Mouse (Mus musculus) CH12.LX (cell line): Measurements from ENCODE around the gene Slc52a3. TPM values are rescaled to one million over a fixed set of nuclear protein-coding genes. Genes with fewer than 3 reads are reported as not detected.

Experiments used
- DNase-seq: peaks from one replicate; pipeline ENCODE4 v3.0.0-alpha.2; 2013; ENCODE audit errors: extremely low read depth
- H3K27ac ChIP-seq: 2 replicates; pipeline ENCODE4 v1.5.1; 2012; ENCODE audit warnings: low read depth, mild to moderate bottlenecking, control low read depth, moderate library complexity; ENCODE audit not compliant: insufficient read depth
- H3K27me3 ChIP-seq: replicated peaks from 2 replicates; pipeline ENCODE3; 2012; ENCODE audit warnings: inconsistent platforms
- H3K36me3 ChIP-seq, 2 experiments: replicated peaks in 1 of 2; 2 replicates each; pipeline versions ENCODE3 to v1.6.1; 2012; ENCODE audit warnings: inconsistent platforms in 1 of 2, low read length in 1 of 2, mild to moderate bottlenecking in 1 of 2, mixed read lengths in 1 of 2, moderate library complexity in 1 of 2; ENCODE audit not compliant: control insufficient read depth in 1 of 2, insufficient read depth in 1 of 2
- H3K4me1 ChIP-seq, 2 experiments: 2 replicates each; pipeline ENCODE4 v1.6.1; 2012; ENCODE audit warnings: inconsistent platforms in 1 of 2, moderate library complexity in 1 of 2; ENCODE audit not compliant: insufficient read depth in 2 of 2, control insufficient read depth in 1 of 2
- H3K4me2 ChIP-seq: 2 replicates; pipeline ENCODE4 v1.6.1; 2012; ENCODE audit warnings: low read depth, mild to moderate bottlenecking, control low read depth; ENCODE audit not compliant: poor library complexity, insufficient read depth, severe bottlenecking
- H3K4me3 ChIP-seq, 3 experiments: fragments of 150-350 bp in 1 of 3; sonication (generic) in 1 of 3; replicated peaks in 1 of 3; 2 replicates each; pipeline versions ENCODE3 to v1.5.1; 2011 to 2012; ENCODE audit warnings: low read depth in 2 of 3, low read length in 2 of 3, mild to moderate bottlenecking in 2 of 3, moderate library complexity in 2 of 3, control low read depth in 1 of 3, improper control_type of control experiment in 1 of 3, inconsistent platforms in 1 of 3, mixed read lengths in 1 of 3; ENCODE audit not compliant: poor library complexity in 1 of 3
- H3K79me2 ChIP-seq: replicated peaks from 2 replicates; pipeline ENCODE4 v1.6.1; 2012; ENCODE audit warnings: mild to moderate bottlenecking, moderate library complexity; ENCODE audit not compliant: control insufficient read depth, poor library complexity, insufficient read depth, severe bottlenecking; ENCODE audit errors: extremely low read depth
- H3K9ac ChIP-seq: 2 replicates; pipeline ENCODE4 v1.6.1; 2012; ENCODE audit warnings: low read depth, mild to moderate bottlenecking, control low read depth, moderate library complexity; ENCODE audit not compliant: insufficient read depth
- H3K9me3 ChIP-seq: replicated peaks from 2 replicates; pipeline ENCODE3; 2012; ENCODE audit warnings: low read length, inconsistent platforms, mixed read lengths
- BHLHE40 ChIP-seq: IDR thresholded peaks from 2 replicates; pipeline ENCODE4 v1.6.1; 2011; ENCODE audit warnings: mild to moderate bottlenecking, low read depth, low read length, improper control_type of control experiment
- CHD1 ChIP-seq: IDR thresholded peaks from 2 replicates; pipeline ENCODE4 v1.6.1; 2012; ENCODE audit warnings: low read depth, low read length, improper control_type of control experiment, inconsistent platforms
- E2F4 ChIP-seq: IDR thresholded peaks from 2 replicates; pipeline ENCODE4 v1.6.1; 2011; ENCODE audit warnings: low read depth, low read length, improper control_type of control experiment; ENCODE audit not compliant: insufficient replicate concordance
- ELF1 ChIP-seq: IDR thresholded peaks from 2 replicates; pipeline ENCODE4 v1.6.1; 2014; ENCODE audit warnings: low read depth, mild to moderate bottlenecking, inconsistent platforms, low read length, improper control_type of control experiment
- EP300 ChIP-seq: IDR thresholded peaks from 2 replicates; pipeline ENCODE4 v1.6.1; 2011; ENCODE audit warnings: low read length, improper control_type of control experiment
- GABPA ChIP-seq: IDR thresholded peaks from 2 replicates; pipeline ENCODE4 v1.6.1; 2012; ENCODE audit warnings: low read depth, low read length, improper control_type of control experiment, inconsistent platforms; ENCODE audit not compliant: insufficient replicate concordance
- HCFC1 ChIP-seq: IDR thresholded peaks from 2 replicates; pipeline ENCODE4 v1.6.1; 2012; ENCODE audit warnings: low read depth, mild to moderate bottlenecking, inconsistent platforms, low read length, improper control_type of control experiment
- IRF4 ChIP-seq: IDR thresholded peaks from 2 replicates; pipeline ENCODE4 v1.6.1; 2014; ENCODE audit warnings: low read depth, mild to moderate bottlenecking, inconsistent platforms, low read length, improper control_type of control experiment
- JUN ChIP-seq: IDR thresholded peaks from 2 replicates; pipeline ENCODE4 v1.6.1; 2011; ENCODE audit warnings: low read depth, mild to moderate bottlenecking, low read length, improper control_type of control experiment, moderate library complexity; ENCODE audit not compliant: insufficient read depth
- MAFK ChIP-seq: IDR thresholded peaks from 2 replicates; pipeline ENCODE4 v1.6.1; 2011; ENCODE audit warnings: low read length, improper control_type of control experiment; ENCODE audit not compliant: insufficient replicate concordance
- MAX ChIP-seq: IDR thresholded peaks from 2 replicates; pipeline ENCODE4 v1.6.1; 2011; ENCODE audit warnings: low read length, improper control_type of control experiment
- MAZ ChIP-seq: IDR thresholded peaks from 2 replicates; pipeline ENCODE4 v1.6.1; 2012; ENCODE audit warnings: low read depth, mild to moderate bottlenecking, inconsistent platforms, low read length, improper control_type of control experiment, moderate library complexity
- MEF2A ChIP-seq: IDR thresholded peaks from 2 replicates; pipeline ENCODE4 v1.6.1; 2014; ENCODE audit warnings: low read depth, mild to moderate bottlenecking, inconsistent platforms, low read length, improper control_type of control experiment, borderline replicate concordance
- MXI1 ChIP-seq: IDR thresholded peaks from 2 replicates; pipeline ENCODE4 v1.6.1; 2011; ENCODE audit warnings: mild to moderate bottlenecking, low read depth, low read length, improper control_type of control experiment
- NELFE ChIP-seq: IDR thresholded peaks from 2 replicates; pipeline ENCODE4 v1.6.1; 2011; ENCODE audit warnings: low read depth, low read length, improper control_type of control experiment
- POLR2A ChIP-seq: IDR thresholded peaks from 2 replicates; pipeline ENCODE4 v1.6.1; 2011; ENCODE audit warnings: low read depth, mild to moderate bottlenecking, improper control_type of control experiment, low read length
- POLR2AphosphoS2 ChIP-seq: IDR thresholded peaks from 2 replicates; pipeline ENCODE4 v1.6.1; 2011; ENCODE audit warnings: low read depth, low read length, improper control_type of control experiment
- RCOR1 ChIP-seq: conservative IDR thresholded peaks from 2 replicates; pipeline ENCODE4 v1.6.1; 2012; ENCODE audit warnings: low read depth, mild to moderate bottlenecking, inconsistent platforms, low read length, improper control_type of control experiment
- SIN3A ChIP-seq: IDR thresholded peaks from 2 replicates; pipeline ENCODE4 v1.6.1; 2012; ENCODE audit warnings: low read length, improper control_type of control experiment, inconsistent platforms
- SMC3 ChIP-seq: IDR thresholded peaks from 2 replicates; pipeline ENCODE4 v1.6.1; 2011; ENCODE audit warnings: low read depth, low read length, improper control_type of control experiment
- TBP ChIP-seq: conservative IDR thresholded peaks from 2 replicates; pipeline ENCODE4 v1.6.1; 2011; ENCODE audit warnings: low read depth, low read length, improper control_type of control experiment
- TCF12 ChIP-seq: IDR thresholded peaks from 2 replicates; pipeline ENCODE4 v1.6.1; 2014; ENCODE audit warnings: low read depth, mild to moderate bottlenecking, inconsistent platforms, low read length, improper control_type of control experiment
- UBTF ChIP-seq: IDR thresholded peaks from 2 replicates; pipeline ENCODE4 v1.6.1; 2012; ENCODE audit warnings: low read depth, mild to moderate bottlenecking, inconsistent platforms, low read length, improper control_type of control experiment, moderate library complexity
- ZKSCAN1 ChIP-seq: IDR thresholded peaks from 2 replicates; pipeline ENCODE4 v1.6.1; 2012; ENCODE audit warnings: low read depth, inconsistent platforms, low read length, improper control_type of control experiment, borderline replicate concordance
- ZMIZ1 ChIP-seq: IDR thresholded peaks from 2 replicates; pipeline ENCODE4 v1.6.1; 2012; ENCODE audit warnings: low read depth, mild to moderate bottlenecking, inconsistent platforms, low read length, improper control_type of control experiment
- dilution Hi-C: fragments of 300-500 bp; cut with MboI; formaldehyde crosslinking; loops from 2 replicates; pipeline ENCODE4 v1.14.3; 2020; ENCODE audit warnings: low sequenced_read_pairs; ENCODE audit not compliant: extremely low pct_unique_long_range_greater_than_20kb, extremely low pct_ligation_motif_present
- in situ Hi-C: fragments of 300-500 bp; cut with MboI; formaldehyde crosslinking; loops from 3 replicates; pipeline ENCODE4 v1.14.3; 2019; ENCODE audit warnings: low sequenced_read_pairs, low pct_ligation_motif_present, low pct_unique_long_range_greater_than_20kb, mixed read lengths
- polyA plus RNA-seq: library from polyadenylated mRNA; unstranded; fragments of >175 nt; gene quantifications from 2 replicates; pipeline ENCODE4 v1.2.1, GENCODE M21; 2012; ENCODE audit warnings: low read depth; ENCODE audit not compliant: insufficient read length
- total RNA-seq, 2 experiments: library from RNA; depleted of rRNA; stranded (reverse); fragments of 300-350 nt in 1 of 2; fragments of >200 nt in 1 of 2; gene quantifications; 2 replicates each; pipeline ENCODE4 v1.2.3; 2012 to 2014

Slc52a3 gene
- total and polyA plus RNA-seq, 3 experiments, result 0.17 to 0.55 TPM; not detected in 1

DNA sequence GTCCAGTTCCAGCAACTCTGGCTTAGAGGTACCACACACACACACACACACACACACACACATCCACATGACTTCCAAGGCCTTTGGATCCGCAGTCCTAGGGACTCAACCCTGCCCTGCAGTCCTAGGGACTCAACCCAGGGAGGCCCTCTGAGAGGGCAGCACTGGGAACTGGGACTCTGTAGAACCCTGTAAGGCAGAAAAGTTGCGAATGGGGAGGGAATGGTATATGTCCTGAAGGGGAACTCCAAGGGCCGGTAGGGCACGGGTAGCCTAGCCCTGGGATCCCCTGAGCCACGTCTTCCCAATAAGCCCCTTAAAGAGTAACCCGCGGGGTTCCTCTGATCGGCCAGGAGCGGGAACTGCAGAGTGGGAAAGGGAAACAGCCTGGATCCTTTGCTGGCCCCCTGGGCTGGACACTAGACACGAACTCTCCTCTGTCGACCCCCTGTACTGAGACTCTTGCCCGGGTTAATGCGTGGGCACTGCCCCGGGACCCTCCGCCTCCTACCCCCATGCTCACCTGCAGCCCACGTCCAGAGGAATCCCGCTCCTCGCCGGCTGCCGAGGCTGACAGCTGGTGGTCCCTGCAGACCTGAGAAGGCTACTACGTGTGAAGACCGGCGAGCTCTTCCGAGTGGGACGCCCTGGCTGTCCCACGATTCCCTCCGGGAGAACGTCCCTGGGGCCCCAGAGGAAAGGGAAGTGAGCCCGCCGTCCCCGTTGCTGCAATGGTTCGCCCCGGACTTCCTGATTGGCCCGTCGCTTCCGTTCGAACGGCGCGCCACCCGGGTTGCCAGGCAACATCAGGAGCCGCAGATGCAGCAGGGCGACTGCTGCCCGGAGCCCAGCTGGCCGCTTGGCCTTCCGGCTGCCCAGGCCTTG lies 16.6 kb upstream of the Slc52a3 start, which contains the start of gene Fam110a:
TSS of gene Fam110a (minus strand) at position 750 of the 885 bp plus-strand sequence.
- H3K4me1 ChIP-seq, result peaks cover 26 to 52% of the 10 kb centered on the region in 2 experiments
- H3K27me3 ChIP-seq, result peaks cover 2% of the 10 kb centered on the region
- H3K9ac ChIP-seq, result peak within 1 kb of the TSS; percentile 51
- H3K36me3 ChIP-seq, result peaks cover 2 to 24% of the 10 kb centered on the region in 2 experiments
- 0 out of 2 replicates have a peak within 1 kb of the TSS, but pooled peaks have one; percentile 67 for H3K27ac ChIP-seq
- peak within 1 kb of the TSS; percentile 74 to 91 (median 88) for H3K4me3 ChIP-seq
- no peaks in the 10 kb centered on the region for H3K9me3 ChIP-seq
- dilution Hi-C loops, result no loop called here
- H3K79me2 ChIP-seq, result no peaks in the 10 kb centered on the region; the same call in 1 of the 2 replicates
- in situ Hi-C loops, result loop anchor here (5.0 kb wide), 1 partner anchor 37 kb away; no protein-coding TSS in a partner anchor
- peak; percentile 72 for DNase-seq
- TF ChIP-seq UBTF, result 0 out of 2 replicates have a peak, but pooled peaks have one; percentile 29
- peak; percentile 47; the same call in 1 of the 2 replicates for TF ChIP-seq POLR2A
- TF ChIP-seq MAFK, result no peak
- TF ChIP-seq SIN3A, result peak; percentile 79
- TF ChIP-seq ZKSCAN1, result no peak
- TF ChIP-seq MAX, result no peak
- TF ChIP-seq TBP, result no peak
- no peak for TF ChIP-seq GABPA
- TF ChIP-seq MXI1, result peak; percentile 83; the same call in 1 of the 2 replicates
- TF ChIP-seq E2F4, result peak; percentile 72; the same call in 1 of the 2 replicates
- TF ChIP-seq MAZ, result 0 out of 2 replicates have a peak, but pooled peaks have one; percentile 5
- no peak for TF ChIP-seq ZMIZ1
- no peak for TF ChIP-seq SMC3
- no peak for TF ChIP-seq NELFE
- no peak for TF ChIP-seq POLR2AphosphoS2
- peak; percentile 74 for TF ChIP-seq IRF4
- peak; percentile 93 for TF ChIP-seq ELF1
- TF ChIP-seq EP300, result no peak
- TF ChIP-seq HCFC1, result peak; percentile 70
- no peak for TF ChIP-seq RCOR1
- TF ChIP-seq MEF2A, result peak; percentile 67
- TF ChIP-seq TCF12, result peak; percentile 57
- no peak for TF ChIP-seq JUN
- peak; percentile 42 for TF ChIP-seq CHD1
- no peak for TF ChIP-seq BHLHE40
- H3K4me2 ChIP-seq, result peak within 1 kb of the TSS; percentile 60
